ENCODE assay signal across 20 mouse cellular contexts in genomic region chr9:100307364-100307763, GRCm38 (mm10).
DNase-seq lines count a peak whose midpoint lies in the region; ATAC-seq and TF ChIP-seq lines count a peak whose summit lies in the region.
"Had no signal": no experiment of that assay in that cellular context is flagged by ENCODE, and none has a peak within 500 bp of the region (broad histone marks: within the 10 kb centered on the region; RNA-seq: fewer than 3 reads in every experiment).

No protein-coding gene starts in this region.

- ATAC-seq in midbrain, embryonic 15.5 days (replicated peaks), result peak; percentile 54; the same call in 1 of the 2 replicates
- ATAC-seq: intestine, embryonic 16.5 days had no signal

- H3K4me1 ChIP-seq in midbrain, embryonic 15.5 days, result peaks cover 8% of the 10 kb centered on the region; the same call in 1 of the 2 replicates
- H3K4me1 ChIP-seq: embryonic facial prominence, embryonic 13.5 days; heart, embryonic 10.5 days; neural tube, embryonic 12.5 days had no signal

- TF ChIP-seq POLR2A in brain, embryonic 14.5 days (IDR thresholded peaks at IDR 0.05; ENCODE audit: borderline replicate concordance, extremely low read depth, insufficient read depth, insufficient read length, poor library complexity, severe bottlenecking), result no peak

- TF ChIP-seq CTCF in brain, embryonic 14.5 days (IDR thresholded peaks at IDR 0.05; ENCODE audit: borderline replicate concordance, extremely low read depth, insufficient read depth, insufficient read length), result no peak

- H3K27me3 ChIP-seq in midbrain, embryonic 15.5 days (replicated peaks), result no peaks in the 10 kb centered on the region
- H3K27me3 ChIP-seq: embryonic facial prominence, embryonic 13.5 days; hindbrain, embryonic 13.5 days; neural tube, embryonic 12.5 days had no signal

- H3K4me2 ChIP-seq in midbrain, embryonic 15.5 days, result no peak overlapping the region
- H3K4me2 ChIP-seq: embryonic facial prominence, embryonic 13.5 days; hindbrain, embryonic 13.5 days; neural tube, embryonic 12.5 days had no signal

- H3K27ac ChIP-seq in midbrain, embryonic 15.5 days, result no peak overlapping the region
- H3K27ac ChIP-seq: embryonic facial prominence, embryonic 13.5 days; heart, embryonic 10.5 days; hindbrain, embryonic 13.5 days; neural tube, embryonic 12.5 days; stomach, postnatal 0 days had no signal

- H3K9ac ChIP-seq in midbrain, embryonic 15.5 days, result no peak overlapping the region
- H3K9ac ChIP-seq: embryonic facial prominence, embryonic 13.5 days; hindbrain, embryonic 13.5 days; neural tube, embryonic 12.5 days had no signal

- intact Hi-C loops in left cerebral cortex, postnatal 25 days (cut with DNase I), result no loop called here
- intact Hi-C loops in left cerebral cortex, postnatal 36 days (cut with DNase I), result no loop called here

- peak; percentile 3 to 33 for DNase-seq in frontal cortex, adult 2 months (ENCODE audit: extremely low spot score in 1 of 2, low spot score in 1 of 2)
- no peak for DNase-seq in frontal cortex, postnatal 14 days (ENCODE audit: low spot score in 2 of 2)
- DNase-seq in left cerebral cortex, postnatal 25 days (ENCODE audit: low spot score in 2 of 2), result peak; percentile 26 to 58
- DNase-seq in left cerebral cortex, postnatal 36 days (ENCODE audit: low spot score in 2 of 2), result no peak
- DNase-seq in brain, embryonic 14.5 days (ENCODE audit: low read depth), result peak; percentile 58
- no peak for DNase-seq in adrenal gland, adult 2 months
- DNase-seq: B cell, adult 2 months; cerebellum, adult 11 months; cerebellum, postnatal 10 days; kidney, postnatal 36 days; liver; lung, postnatal 10 days; right cerebral cortex, postnatal 25 days had no signal

- no peaks in the 10 kb centered on the region for H3K36me3 ChIP-seq in midbrain, embryonic 15.5 days (replicated peaks)
- H3K36me3 ChIP-seq: embryonic facial prominence, embryonic 13.5 days; heart, embryonic 10.5 days; hindbrain, embryonic 13.5 days; neural tube, embryonic 12.5 days had no signal

- WGBS in midbrain, embryonic 15.5 days, result 71% methylated on average over 2 of the region's 2 CpGs

- H3K4me3 ChIP-seq in midbrain, embryonic 15.5 days, result no peak overlapping the region
- H3K4me3 ChIP-seq: embryonic facial prominence, embryonic 13.5 days; heart, embryonic 10.5 days; hindbrain, embryonic 13.5 days; neural tube, embryonic 12.5 days had no signal

- H3K9me3 ChIP-seq in midbrain, embryonic 15.5 days, result no peaks in the 10 kb centered on the region; the same call in 1 of the 2 replicates
- H3K9me3 ChIP-seq: embryonic facial prominence, embryonic 13.5 days; heart, embryonic 10.5 days; neural tube, embryonic 12.5 days had no signal

Comparison
In these comparisons a context has a peak if more than half of its experiments do, and no peak if none do; other contexts are left out.
1. DNase-seq: peak in frontal cortex, adult 2 months (2 of 2), left cerebral cortex, postnatal 25 days (2 of 2) and brain, embryonic 14.5 days (single experiment); none in frontal cortex, postnatal 14 days (0 of 2), left cerebral cortex, postnatal 36 days (0 of 2) and adrenal gland, adult 2 months (single experiment).